Mouse (Mus musculus) embryonic facial prominence, embryonic 12.5 days (tissue): ENCODE data around the gene Tmem231. TPM values are rescaled to one million over a fixed set of nuclear protein-coding genes. Genes with fewer than 3 reads are reported as not detected.
A peak's percentile ranks its signal among the peaks of the same experiment; 100 is the strongest.

Source experiments
- ATAC-seq: fragments of 200-750 bp; cut with Nextera tagmentation; 2 replicates; pipeline ENCODE4 v1.8.0; 2017; ENCODE audit not compliant: insufficient number of reproducible peaks, insufficient read depth, low FRiP score, low TSS enrichment
- H3K27ac ChIP-seq: fragments of 300-500 bp; sonication (generic); 2 replicates; pipeline ENCODE4 v1.5.1; 2016; ENCODE audit warnings: mild to moderate bottlenecking
- H3K27me3 ChIP-seq: fragments of 300-500 bp; sonication (generic); 2 replicates; pipeline ENCODE4 v1.6.1; 2016; ENCODE audit warnings: mild to moderate bottlenecking, moderate library complexity
- H3K36me3 ChIP-seq: fragments of 300-500 bp; sonication (generic); 2 replicates; pipeline ENCODE4 v1.6.1; 2016; ENCODE audit warnings: mild to moderate bottlenecking
- H3K4me1 ChIP-seq: fragments of 300-500 bp; sonication (generic); 2 replicates; pipeline ENCODE4 v1.6.1; 2016
- H3K4me2 ChIP-seq: fragments of 300-500 bp; sonication (generic); replicated peaks from 2 replicates; pipeline ENCODE4 v1.6.1; 2016; ENCODE audit warnings: mild to moderate bottlenecking, moderate library complexity
- H3K4me3 ChIP-seq: fragments of 300-500 bp; sonication (generic); 2 replicates; pipeline ENCODE4 v1.5.1; 2016; ENCODE audit warnings: mild to moderate bottlenecking
- H3K9ac ChIP-seq: fragments of 300-500 bp; sonication (generic); 2 replicates; pipeline ENCODE4 v1.6.1; 2016; ENCODE audit warnings: mild to moderate bottlenecking, moderate library complexity
- H3K9me3 ChIP-seq: fragments of 300-500 bp; sonication (generic); 2 replicates; pipeline ENCODE4 v1.6.1; 2016; ENCODE audit warnings: mild to moderate bottlenecking, moderate library complexity
- WGBS: fragments of 180-500 bp; shearing (Covaris S2); methylation state at CpG from one replicate; pipeline ENCODE4 v1.1.7; 2016; 5-methylcytosine and 5-hydroxymethylcytosine counted together
- polyA plus RNA-seq: library from polyadenylated mRNA; unstranded; fragments of >200 nt; fragmentation: Nextera tagmentation; extraction: Ambion mirVana; gene quantifications from 2 replicates; pipeline ENCODE4 v1.2.1, GENCODE M21; 2016

The Tmem231 gene
- polyA plus RNA-seq: 21.1 and 22.2 TPM in 2 replicates

- H3K36me3 ChIP-seq: no peaks in the 10 kb centered on the region
These were observed at the start of gene Tmem231 for GRCm38 (mm10) chr8:111933348-111934076. Gene Tmem231, minus strand, starts transcription at chr8:111933881.

GRCm38 (mm10) chr8:111982116-111982515 is 48.4 kb upstream of the Tmem231 start:
- H3K9ac ChIP-seq: no peak overlapping the region
- H3K4me3 ChIP-seq: no peak overlapping the region
- no peaks in the 10 kb centered on the region for H3K4me1 ChIP-seq
- no peak overlapping the region for H3K4me2 ChIP-seq
- ATAC-seq: no peak
- 75% methylated on average over 7 of the region's 7 CpGs for WGBS
- no peaks in the 10 kb centered on the region for H3K9me3 ChIP-seq
- no peaks in the 10 kb centered on the region for H3K27me3 ChIP-seq
- H3K27ac ChIP-seq: no peak overlapping the region
- peaks cover 48% of the 10 kb centered on the region for H3K36me3 ChIP-seq

More at GRCm38 (mm10) chr8:111933348-111934076, at the start of gene Tmem231:
- Histone ChIP-seq H3K4me3 (peak within 1 kb of the TSS; percentile 79), H3K27me3 (no peaks in the 10 kb centered on the region), H3K4me2 (peak within 1 kb of the TSS; percentile 93), H3K27ac (peak within 1 kb of the TSS; percentile 88), H3K9ac (peak within 1 kb of the TSS; percentile 76), H3K4me1 (peaks cover 16% of the 10 kb centered on the region; the same call in 1 of the 2 replicates), H3K9me3 (no peaks in the 10 kb centered on the region)
- peak; percentile 99 for ATAC-seq
- under 1% methylated on average over 53 of the region's 53 CpGs for WGBS

- Histone ChIP-seq H3K4me3 (no peak overlapping the region), H3K4me1 (no peaks in the 10 kb centered on the region), H3K4me2 (no peak overlapping the region), H3K9me3 (no peaks in the 10 kb centered on the region), H3K36me3 (peaks cover 54% of the 10 kb centered on the region), H3K27ac (no peak overlapping the region), H3K9ac (no peak overlapping the region), H3K27me3 (no peaks in the 10 kb centered on the region)
- 74% methylated on average over 10 of the region's 10 CpGs for whole genome bisulfite sequencing
- no peak for ATAC-seq
These were observed 44.5 kb upstream of the Tmem231 start for GRCm38 (mm10) chr8:111978147-111978546.

- WGBS: 87% methylated on average over 2 of the region's 2 CpGs
- H3K36me3 ChIP-seq: peaks cover 44% of the 10 kb centered on the region
These were observed 42.6 kb upstream of the Tmem231 start for GRCm38 (mm10) chr8:111976326-111976725.

GRCm38 (mm10) chr8:111975706-111976105 is 42.0 kb upstream of the Tmem231 start:
- no peak overlapping the region for H3K4me3 ChIP-seq
- H3K36me3 ChIP-seq: peaks cover 44% of the 10 kb centered on the region
- H3K4me1 ChIP-seq: no peaks in the 10 kb centered on the region
- no peaks in the 10 kb centered on the region for H3K27me3 ChIP-seq
- no peak overlapping the region for H3K27ac ChIP-seq
- no peak for ATAC-seq
- WGBS: 91% methylated on average over 2 of the region's 2 CpGs
- no peak overlapping the region for H3K4me2 ChIP-seq
- no peaks in the 10 kb centered on the region for H3K9me3 ChIP-seq
- no peak overlapping the region for H3K9ac ChIP-seq

More at GRCm38 (mm10) chr8:111976326-111976725, 42.6 kb upstream of the Tmem231 start:
- ATAC-seq: no peak
- Histone ChIP-seq H3K4me2 (no peak overlapping the region), H3K9ac (no peak overlapping the region), H3K9me3 (no peaks in the 10 kb centered on the region), H3K4me3 (no peak overlapping the region), H3K27me3 (no peaks in the 10 kb centered on the region), H3K4me1 (no peaks in the 10 kb centered on the region), H3K27ac (no peak overlapping the region)

- no peak overlapping the region for H3K4me2 ChIP-seq
- WGBS: 95% methylated on average over 12 of the region's 12 CpGs
- peaks cover 47% of the 10 kb centered on the region for H3K36me3 ChIP-seq
- no peak overlapping the region for H3K4me3 ChIP-seq
- no peaks in the 10 kb centered on the region for H3K4me1 ChIP-seq
- no peak overlapping the region for H3K27ac ChIP-seq
- H3K9ac ChIP-seq: no peak overlapping the region
- no peak for ATAC-seq
- H3K27me3 ChIP-seq: no peaks in the 10 kb centered on the region
- H3K9me3 ChIP-seq: no peaks in the 10 kb centered on the region
These were observed 40.5 kb upstream of the Tmem231 start for GRCm38 (mm10) chr8:111974138-111974537.

- Histone ChIP-seq H3K4me2 (no peak overlapping the region), H3K36me3 (peaks cover 25% of the 10 kb centered on the region), H3K4me1 (no peaks in the 10 kb centered on the region), H3K27ac (no peak overlapping the region), H3K27me3 (no peaks in the 10 kb centered on the region), H3K9me3 (no peaks in the 10 kb centered on the region), H3K9ac (no peak overlapping the region), H3K4me3 (no peak overlapping the region)
- ATAC-seq: no peak
- 40% methylated on average over 5 of the region's 5 CpGs for WGBS
These were observed 35.3 kb upstream of the Tmem231 start for GRCm38 (mm10) chr8:111968991-111969390.

GRCm38 (mm10) chr8:111968541-111968940 is 34.9 kb upstream of the Tmem231 start:
- Histone ChIP-seq H3K4me1 (no peaks in the 10 kb centered on the region), H3K9ac (no peak overlapping the region), H3K9me3 (no peaks in the 10 kb centered on the region), H3K36me3 (peaks cover 21% of the 10 kb centered on the region), H3K4me2 (no peak overlapping the region), H3K4me3 (no peak overlapping the region), H3K27ac (no peak overlapping the region), H3K27me3 (no peaks in the 10 kb centered on the region)
- no peak for ATAC-seq
- 86% methylated on average over 10 of the region's 10 CpGs for WGBS

- no peaks in the 10 kb centered on the region for H3K4me1 ChIP-seq
- H3K9me3 ChIP-seq: no peaks in the 10 kb centered on the region
- H3K9ac ChIP-seq: no peak overlapping the region
- no peak overlapping the region for H3K27ac ChIP-seq
- no peaks in the 10 kb centered on the region for H3K27me3 ChIP-seq
- no peak overlapping the region for H3K4me3 ChIP-seq
- WGBS: 83% methylated on average over 5 of the region's 5 CpGs
- ATAC-seq: no peak
- H3K36me3 ChIP-seq: peaks cover 16% of the 10 kb centered on the region
- H3K4me2 ChIP-seq: no peak overlapping the region
These were observed 33.7 kb upstream of the Tmem231 start for GRCm38 (mm10) chr8:111967246-111967870.

- Histone ChIP-seq H3K9me3 (no peaks in the 10 kb centered on the region), H3K9ac (no peak overlapping the region), H3K4me1 (no peaks in the 10 kb centered on the region), H3K4me3 (no peak overlapping the region), H3K27me3 (no peaks in the 10 kb centered on the region), H3K36me3 (peaks cover 13% of the 10 kb centered on the region), H3K27ac (no peak overlapping the region), H3K4me2 (no peak overlapping the region)
- ATAC-seq: no peak
- WGBS: 72% methylated on average over 7 of the region's 7 CpGs
These were observed 31.3 kb upstream of the Tmem231 start for GRCm38 (mm10) chr8:111964849-111965561.

- H3K4me1 ChIP-seq: no peaks in the 10 kb centered on the region
- H3K27me3 ChIP-seq: no peaks in the 10 kb centered on the region
- no peaks in the 10 kb centered on the region for H3K9me3 ChIP-seq
- no peak for ATAC-seq
- no peak overlapping the region for H3K4me3 ChIP-seq
- WGBS: 53% methylated on average over 5 of the region's 5 CpGs
- H3K36me3 ChIP-seq: peaks cover 13% of the 10 kb centered on the region
- H3K27ac ChIP-seq: no peak overlapping the region
- no peak overlapping the region for H3K9ac ChIP-seq
- no peak overlapping the region for H3K4me2 ChIP-seq
These were observed 30.7 kb upstream of the Tmem231 start for GRCm38 (mm10) chr8:111964351-111964750.
